Mouse (Mus musculus): ENCODE results near the gene Fscn2.

DNA sequence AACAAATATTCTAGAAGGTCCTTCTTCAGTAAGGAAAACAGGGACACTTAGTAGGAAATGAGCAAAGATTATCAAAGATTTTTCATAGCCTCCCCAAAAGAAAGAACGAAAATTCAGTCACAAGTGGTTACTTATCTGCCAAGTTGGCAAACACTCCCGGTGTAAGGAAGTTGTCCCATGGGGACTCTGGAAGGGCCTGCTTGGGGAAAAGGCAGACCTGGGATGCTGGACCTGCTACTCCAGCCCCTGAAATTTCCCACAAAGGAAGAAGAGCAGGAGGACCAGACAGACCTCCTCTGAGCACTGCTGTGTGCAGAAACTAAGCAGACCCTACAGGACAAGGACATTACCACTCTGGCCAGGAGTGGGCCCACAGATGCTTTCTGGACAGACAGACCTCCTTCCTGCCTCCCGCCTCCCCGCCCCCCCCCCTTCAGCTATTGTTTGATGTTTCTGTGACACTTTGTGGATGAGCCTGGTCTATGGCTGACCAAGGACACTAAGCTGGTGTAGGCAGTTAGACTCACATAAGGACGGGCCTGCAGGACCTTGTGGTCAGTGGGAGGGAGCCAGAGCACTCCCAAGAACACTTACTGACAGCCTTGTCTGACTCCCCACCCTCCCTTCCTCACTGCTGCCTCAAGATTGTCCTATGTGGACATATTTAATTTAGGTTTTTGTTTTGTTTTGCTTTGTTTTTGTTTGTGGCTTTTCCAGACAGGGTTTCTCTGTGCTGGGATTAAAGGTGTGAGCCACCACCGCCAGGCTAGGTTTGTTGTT, 47.2 kb upstream of the Fscn2 start:
- TF ChIP-seq CTCF (IDR thresholded peaks at IDR 0.05; ENCODE audit: control insufficient read depth, insufficient read depth, low read length) = no peak
- TF ChIP-seq POLR2A (IDR thresholded peaks at IDR 0.05; ENCODE audit: borderline replicate concordance, control insufficient read depth, low read depth, low read length) = no peak

All from bone marrow, adult 2 months (tissue).